ENCODE assay signal across 28 mouse cellular contexts in genomic region chr3:114929605-114930004, GRCm38 (mm10). TPM values are rescaled to one million over a fixed set of nuclear protein-coding genes. Genes with fewer than 3 reads are reported as not detected.
DNase-seq lines count a peak whose midpoint lies in the region; ATAC-seq and TF ChIP-seq lines count a peak whose summit lies in the region.
"Had no signal": no experiment of that assay in that cellular context is flagged by ENCODE, and none has a peak within 500 bp of the region (broad histone marks: within the 10 kb centered on the region; RNA-seq: fewer than 3 reads in every experiment).

No protein-coding gene starts in this region.

- H3K27me3 ChIP-seq in myocyte (ENCODE audit: control insufficient read depth, insufficient read depth, insufficient read length) = no peaks in the 10 kb centered on the region
- H3K27me3 ChIP-seq: limb, embryonic 13.5 days; Patski had no signal

- H3K36me3 ChIP-seq in myocyte (ENCODE audit: control insufficient read depth, insufficient read depth) = no peaks in the 10 kb centered on the region
- H3K36me3 ChIP-seq: G1E; hindbrain, embryonic 10.5 days; limb, embryonic 13.5 days; midbrain, embryonic 10.5 days had no signal

- TF ChIP-seq POLR2A in myocyte (IDR thresholded peaks at IDR 0.05; ENCODE audit: insufficient read length, low read depth) = no peak

- peak overlapping the region; percentile 60 for H3K4me2 ChIP-seq in myocyte (ENCODE audit: low read depth)
- H3K4me2 ChIP-seq: limb, embryonic 13.5 days; liver, embryonic 11.5 days had no signal

- DNase-seq in kidney, adult 9 months = peak; percentile 3
- DNase-seq in kidney, adult 18-20 months = no peak
- peak; percentile 95 for DNase-seq in cerebellum, adult 11-12 months
- peak; percentile 96 for DNase-seq in cerebellum, adult 9-11 months
- DNase-seq in lung, postnatal 36 days = no peak
- DNase-seq: adrenal gland, postnatal 10 days; heart, postnatal 14 days; kidney, postnatal 14 days; layer of hippocampus, adult 9-11 months; liver, postnatal 0 days; thymus, adult 2 months; thymus, postnatal 4 days had no signal

- H3K79me2 ChIP-seq in myocyte (ENCODE audit: control insufficient read depth, insufficient read depth) = no peaks in the 10 kb centered on the region

- H3K4me3 ChIP-seq in myocyte = no peak overlapping the region
- H3K4me3 ChIP-seq: erythroblast, embryonic 14.5 days; hindbrain, embryonic 10.5 days; limb, embryonic 13.5 days; midbrain, embryonic 10.5 days had no signal

- no peak for ATAC-seq in megakaryocyte progenitor cell, adult 5-6 weeks (replicated peaks; ENCODE audit: poor library complexity)
- ATAC-seq: forebrain, embryonic 16.5 days; intestine, embryonic 16.5 days; liver, postnatal 0 days; Patski had no signal

- H3ac ChIP-seq in myocyte (ENCODE audit: control insufficient read depth, insufficient read length) = no peak overlapping the region

TF ChIP-seq in myocyte, 11 proteins besides CTCF, POLR2A, EP300 and RAD21:
- TF ChIP-seq USF1 (IDR thresholded peaks at IDR 0.05; ENCODE audit: low read depth) = no peak
- peak in 1 of 3 experiments; percentile 8 for TF ChIP-seq MYOD1 (IDR thresholded peaks at IDR 0.05; ENCODE audit: control insufficient read depth in 1 of 3, insufficient read length in 2 of 3, low read depth in 2 of 3)

RNA-seq across cellular contexts. Expression of gene Olfm3, which starts 25.7 kb away (rescaled TPM):
- not detected for polyA plus RNA-seq in myocyte (2012; fragmentation: generic; extraction: Trizol)
- total RNA-seq in megakaryocyte progenitor cell, adult 5-6 weeks (2015) = not detected in 2 replicates
- not detected in 2 replicates for total RNA-seq in megakaryocyte progenitor cell, adult 5-6 weeks (2017)
- total RNA-seq: common myeloid progenitor, adult 5-6 weeks; gastrocnemius, adult 8-10 months; granulocyte monocyte progenitor cell, adult 5-6 weeks; heart, postnatal 14 days had no signal
- polyA plus RNA-seq: erythroblast, embryonic 14.5 days; G1E; heart, embryonic 14.5 days; kidney, embryonic 14.5 days; liver, postnatal 0 days; Patski had no signal

Comparison
In these comparisons a context has a peak if more than half of its experiments do, and no peak if none do; other contexts are left out.
1. DNase-seq: peak in kidney, adult 9 months (single experiment), cerebellum, adult 11-12 months (single experiment) and cerebellum, adult 9-11 months (single experiment); none in kidney, adult 18-20 months (single experiment) and lung, postnatal 36 days (single experiment).